Mouse (Mus musculus): Measurements from ENCODE around the gene Serpinb9c. TPM values are rescaled to one million over a fixed set of nuclear protein-coding genes. Genes with fewer than 3 reads are reported as not detected.

Gene Serpinb9c
- polyA plus RNA-seq (2012; rRNA removed) = not detected in 2 replicates

GRCm38 (mm10) chr13:33159642-33160041 is at the start of gene Serpinb9c:
Gene Serpinb9c, minus strand, starts transcription at chr13:33159742.

DNA sequence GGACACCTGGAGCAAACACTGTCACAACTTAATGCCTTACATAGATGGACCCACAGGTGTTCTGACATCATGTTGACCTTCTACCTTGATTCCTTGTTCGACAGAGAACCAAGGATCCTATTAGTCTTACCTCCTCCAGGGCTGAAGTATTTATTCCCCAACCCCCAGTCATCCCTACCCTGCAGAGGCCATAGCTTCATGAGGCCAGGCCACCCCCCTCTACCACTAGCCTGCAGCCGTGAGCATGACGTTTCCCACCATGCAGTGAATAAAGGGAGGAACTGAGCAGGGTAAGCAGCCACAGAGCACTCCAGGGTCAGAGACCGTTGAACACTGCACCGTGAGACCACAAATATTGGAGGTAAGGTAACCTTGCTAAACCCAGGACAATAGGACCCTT is 33.1 kb upstream of the Serpinb9c start, which contains the start of gene Serpinb9d:
Gene Serpinb9d, plus strand, starts transcription at position 301 of the 400 bp plus-strand sequence.

Other genes with a start within 250 kb of the Serpinb9c start
- 2.9 and 4.4 TPM in 2 replicates for gene Serpinb6b, start 194.5 kb downstream of the Serpinb9c start, polyA plus RNA-seq (2012; rRNA removed)
- 2.0 TPM in 2 replicates for gene Serpinb9, start 156.5 kb downstream of the Serpinb9c start, polyA plus RNA-seq (2012; rRNA removed)
- gene Serpinb9b, start 132.3 kb downstream of the Serpinb9c start, polyA plus RNA-seq (2012; rRNA removed) = 0.16 and 6.9 TPM in 2 replicates
- gene Serpinb1b, start 81.2 kb downstream of the Serpinb9c start, polyA plus RNA-seq (2012; rRNA removed) = 0.75 and 2.2 TPM in 2 replicates
- gene Serpinb9d, start 33.2 kb upstream of the Serpinb9c start, polyA plus RNA-seq (2012; rRNA removed) = not detected in 2 replicates
- gene Serpinb9e, start 89.9 kb upstream of the Serpinb9c start, polyA plus RNA-seq (2012; rRNA removed) = not detected in 2 replicates
- gene Serpinb9f, start 164.3 kb upstream of the Serpinb9c start, polyA plus RNA-seq (2012; rRNA removed) = not detected in 2 replicates
- gene Gm11397, start 236.0 kb upstream of the Serpinb9c start, polyA plus RNA-seq (2012; rRNA removed) = not detected in 2 replicates